13 mouse cellular contexts compared by ENCODE assay signal in genomic region chr11:72582448-72582705, GRCm38 (mm10). TPM values are rescaled to one million over a fixed set of nuclear protein-coding genes. Genes with fewer than 3 reads are reported as not detected.
"Had no signal": no experiment of that assay in that cellular context is flagged by ENCODE, and none has a peak within 500 bp of the region (broad histone marks: within the 10 kb centered on the region; RNA-seq: fewer than 3 reads in every experiment).

No protein-coding gene starts in this region.

- H3K9me3 ChIP-seq: limb, embryonic 13.5 days; liver, embryonic 13.5 days; midbrain, embryonic 10.5 days; neural tube, embryonic 12.5 days had no signal

- H3K9ac ChIP-seq: limb, embryonic 13.5 days; liver, embryonic 13.5 days; neural tube, embryonic 12.5 days had no signal

- DNase-seq: kidney, adult 18-20 months; kidney, postnatal 14 days; layer of hippocampus, adult 9-11 months; left cerebral cortex, postnatal 4 days; liver, embryonic 13.5 days; midbrain, embryonic 14.5 days; spleen, adult 18-20 months; thymus, adult 18-20 months; thymus, postnatal 14 days had no signal

- H3K36me3 ChIP-seq: limb, embryonic 13.5 days; liver, embryonic 13.5 days; midbrain, embryonic 10.5 days; neural tube, embryonic 12.5 days had no signal

- H3K27ac ChIP-seq: limb, embryonic 13.5 days; liver, embryonic 13.5 days; midbrain, embryonic 10.5 days; neural tube, embryonic 12.5 days had no signal

- H3K27me3 ChIP-seq: neural tube, embryonic 12.5 days had no signal

- H3K4me1 ChIP-seq: limb, embryonic 13.5 days; midbrain, embryonic 10.5 days; neural tube, embryonic 12.5 days had no signal

- H3K4me3 ChIP-seq: limb, embryonic 13.5 days; liver, embryonic 13.5 days; midbrain, embryonic 10.5 days; neural tube, embryonic 12.5 days had no signal

- H3K4me2 ChIP-seq: limb, embryonic 13.5 days; liver, embryonic 13.5 days; neural tube, embryonic 12.5 days had no signal

RNA-seq across cellular contexts. Expression of gene Spns3, which starts 32.1 kb away (rescaled TPM):
- polyA plus RNA-seq: midbrain, embryonic 10.5 days; midbrain, embryonic 14.5 days; neural tube, embryonic 12.5 days; stomach, embryonic 14.5 days had no signal
